Mouse (Mus musculus) heart, postnatal 0 days (tissue): ENCODE measurements around the gene Fam32a.

Source experiments
- CTCF ChIP-seq: IDR thresholded peaks from 2 replicates; pipeline ENCODE4 v1.5.1; 2016; ENCODE audit warnings: antibody characterized with exemption, control low read depth, low read depth
- EP300 ChIP-seq: IDR thresholded peaks from 2 replicates; pipeline ENCODE4 v1.6.1; 2016; ENCODE audit warnings: antibody characterized with exemption, low read depth

DNA sequence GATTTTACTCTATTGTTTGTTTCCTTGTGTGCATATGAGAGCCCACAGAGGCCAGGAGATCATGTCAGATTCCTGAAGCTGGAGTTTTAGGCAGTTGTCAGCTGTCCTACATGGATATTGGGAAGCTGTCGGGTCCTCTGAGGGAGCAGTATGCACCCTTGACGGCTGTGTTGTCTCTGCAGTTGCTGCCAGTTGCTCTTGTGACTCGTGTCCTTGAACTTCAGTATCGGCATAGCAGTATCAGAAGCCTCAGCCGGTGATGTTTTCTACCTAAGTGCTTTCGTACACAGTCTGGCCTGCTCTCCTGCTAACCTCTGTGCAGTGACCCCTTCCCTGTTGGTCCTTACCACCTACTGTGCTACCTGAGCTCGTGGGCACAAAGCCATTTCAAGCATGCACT is 43.9 kb downstream of the Fam32a start:
- TF ChIP-seq EP300 (no peak), CTCF (no peak)
